Mouse (Mus musculus): ENCODE measurements around the gene Arhgap42.

Arhgap42 gene

DNA sequence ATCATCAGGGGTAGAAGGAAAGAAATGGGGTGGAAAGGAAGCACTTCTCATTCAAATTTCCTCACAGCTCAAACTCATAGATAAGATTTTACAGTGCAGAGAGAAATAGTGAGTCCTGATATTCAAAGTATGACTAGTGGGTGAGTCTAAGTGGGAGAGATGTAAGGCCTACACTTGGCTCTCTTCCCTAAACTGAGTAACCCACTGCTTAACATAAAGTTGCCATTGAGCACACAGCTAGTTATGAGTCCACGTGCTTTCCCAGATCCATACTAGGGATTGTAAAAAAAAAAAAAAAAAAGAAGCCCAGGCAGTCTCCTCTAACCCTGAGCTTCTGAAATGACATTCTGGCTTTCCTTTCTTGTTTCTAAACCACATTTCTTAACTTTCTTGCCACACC, 96.8 kb downstream of the Arhgap42 start:
- no peak for DNase-seq (ENCODE audit: low read depth)

DNA sequence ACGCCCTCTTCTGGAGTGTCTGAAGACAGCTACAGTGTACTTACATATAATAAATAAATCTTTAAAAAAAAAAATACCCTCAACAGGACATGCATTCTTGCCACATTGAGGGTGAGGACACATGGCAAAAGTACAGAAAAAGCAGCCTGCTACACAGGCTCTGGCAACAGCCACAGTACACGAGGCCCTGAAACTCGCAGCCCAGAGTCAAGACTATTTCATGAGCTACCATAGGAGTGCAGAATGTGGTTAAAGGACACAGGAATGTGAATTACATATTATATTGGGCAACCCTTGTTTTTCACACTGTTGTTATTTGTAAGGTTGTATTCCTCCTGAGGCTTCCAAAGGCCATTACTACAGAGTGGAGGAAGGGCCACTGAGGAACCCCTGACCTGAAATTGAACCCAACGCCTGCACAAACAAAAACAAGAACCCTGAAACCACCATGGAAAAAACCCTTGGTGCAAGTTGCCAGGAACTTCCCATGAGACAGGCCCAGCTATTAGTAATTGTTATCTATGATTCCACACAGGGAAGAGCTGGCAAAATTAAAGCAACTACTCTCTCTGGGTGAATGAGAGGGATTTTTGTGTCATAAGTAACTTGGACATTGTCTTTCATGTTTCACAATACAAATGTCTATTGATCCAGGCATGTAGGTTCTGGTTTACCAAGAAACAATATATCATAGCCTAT, 109.8 kb downstream of the Arhgap42 start:
- DNase-seq (ENCODE audit: low read depth), result no peak

DNA sequence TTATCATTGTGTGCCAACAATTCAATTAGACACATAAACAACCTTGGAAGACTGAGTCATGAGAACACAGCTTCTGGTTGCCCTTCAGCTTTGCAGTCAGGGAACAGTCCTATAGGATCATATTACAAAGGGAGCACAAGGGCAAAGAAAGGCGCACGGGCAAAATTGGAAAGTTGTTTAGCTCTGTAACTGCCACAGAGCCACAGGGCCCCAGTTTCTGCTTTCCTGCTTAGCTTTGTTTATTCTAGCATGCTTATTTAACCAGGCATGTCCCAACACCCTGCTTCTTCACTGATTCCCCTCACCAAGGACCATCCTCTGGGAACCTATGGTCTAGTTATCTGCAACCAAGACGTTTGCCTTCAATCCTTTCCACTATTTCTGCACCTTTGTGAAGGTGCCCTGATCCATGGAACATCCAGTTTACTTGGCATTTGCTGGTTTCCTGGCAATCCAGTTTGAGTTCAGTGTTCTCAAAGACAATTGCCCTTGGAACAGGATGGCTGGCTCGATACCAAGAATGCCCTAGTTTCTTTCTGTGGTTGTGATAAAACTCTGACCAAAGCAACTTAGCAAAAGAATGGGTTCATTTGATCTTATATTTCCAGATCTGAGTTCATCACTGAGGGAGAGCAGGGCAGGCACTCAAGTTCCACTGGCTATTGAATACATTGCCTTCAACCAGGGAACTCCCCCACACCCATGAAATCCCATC, 111.7 kb downstream of the Arhgap42 start:
- no peak for DNase-seq (ENCODE audit: low read depth)

- DNase-seq (ENCODE audit: low read depth), result no peak
Observed at GRCm38 (mm10) chr9:9124156-9124555, 114.7 kb downstream of the Arhgap42 start.

GRCm38 (mm10) chr9:9114266-9114665, 124.6 kb downstream of the Arhgap42 start:
- DNase-seq (ENCODE audit: low read depth), result no peak

GRCm38 (mm10) chr9:9113847-9114246, 125.1 kb downstream of the Arhgap42 start:
- no peak for DNase-seq (ENCODE audit: low read depth)

DNA sequence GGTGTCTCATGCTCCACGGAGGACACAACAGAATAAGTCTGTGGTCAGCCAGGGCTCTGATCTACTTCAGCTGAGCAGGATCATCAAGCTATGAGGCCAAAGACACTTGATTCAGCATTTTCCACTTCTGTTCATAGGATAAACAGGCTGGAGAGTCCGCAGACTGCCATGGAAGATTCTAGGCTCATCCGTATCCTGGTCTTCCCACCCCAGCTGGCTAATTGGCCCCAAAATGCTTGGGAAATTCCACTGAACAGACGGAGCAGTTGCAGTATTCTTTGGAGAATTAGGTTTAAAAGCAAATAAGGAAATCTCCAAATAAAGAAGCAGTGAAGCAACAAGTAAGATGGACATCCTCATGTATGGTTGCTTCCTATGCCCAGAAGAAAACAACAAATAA, 126.0 kb downstream of the Arhgap42 start:
- DNase-seq (ENCODE audit: low read depth), result no peak

- no peak for DNase-seq (ENCODE audit: low read depth)
Observed at GRCm38 (mm10) chr9:9107697-9108096, 131.2 kb downstream of the Arhgap42 start.

DNA sequence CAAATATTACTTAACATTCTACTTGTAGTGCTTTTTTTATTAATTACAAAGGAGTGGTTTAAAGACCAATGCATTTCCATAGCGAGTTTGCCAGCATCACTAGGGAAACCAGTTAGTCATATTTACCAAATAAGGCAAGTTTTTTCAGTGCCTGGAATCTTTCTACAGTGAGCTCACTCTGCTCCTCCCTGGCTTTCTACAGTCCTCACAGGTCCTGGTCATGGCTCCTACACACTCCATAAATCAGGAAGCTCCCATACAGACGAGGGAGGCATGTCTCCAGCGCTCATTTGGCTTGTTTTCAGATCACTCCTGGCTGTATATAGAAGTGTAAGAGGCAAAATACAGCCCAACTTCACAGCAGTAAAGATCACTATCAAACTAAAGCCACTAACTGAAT, 134.1 kb downstream of the Arhgap42 start:
- no peak for DNase-seq (ENCODE audit: low read depth)

- DNase-seq (ENCODE audit: low read depth), result no peak
Observed at GRCm38 (mm10) chr9:9102158-9102514, 136.8 kb downstream of the Arhgap42 start.

GRCm38 (mm10) chr9:9101482-9102157, 137.3 kb downstream of the Arhgap42 start:
- DNase-seq (ENCODE audit: low read depth), result no peak

DNA sequence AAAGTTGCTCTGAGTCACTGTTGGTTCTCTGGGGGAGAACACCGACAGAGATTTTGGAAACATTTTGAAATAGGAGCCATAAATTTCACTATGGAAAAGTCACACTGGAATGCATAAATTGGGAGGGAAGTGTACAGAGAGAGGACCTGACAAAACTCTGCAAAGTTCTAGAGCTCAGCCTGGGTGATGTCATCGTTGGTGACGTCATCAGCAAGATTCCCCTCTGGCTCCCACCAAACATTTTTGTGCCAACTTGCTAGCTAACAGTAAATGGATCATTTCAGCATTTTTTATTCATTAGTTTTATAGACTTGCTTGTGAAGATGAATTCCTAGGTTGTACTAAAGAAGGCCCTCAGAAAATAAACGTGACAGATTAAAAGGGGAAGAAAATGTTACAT, 137.8 kb downstream of the Arhgap42 start:
- no peak for DNase-seq (ENCODE audit: low read depth)

DNA sequence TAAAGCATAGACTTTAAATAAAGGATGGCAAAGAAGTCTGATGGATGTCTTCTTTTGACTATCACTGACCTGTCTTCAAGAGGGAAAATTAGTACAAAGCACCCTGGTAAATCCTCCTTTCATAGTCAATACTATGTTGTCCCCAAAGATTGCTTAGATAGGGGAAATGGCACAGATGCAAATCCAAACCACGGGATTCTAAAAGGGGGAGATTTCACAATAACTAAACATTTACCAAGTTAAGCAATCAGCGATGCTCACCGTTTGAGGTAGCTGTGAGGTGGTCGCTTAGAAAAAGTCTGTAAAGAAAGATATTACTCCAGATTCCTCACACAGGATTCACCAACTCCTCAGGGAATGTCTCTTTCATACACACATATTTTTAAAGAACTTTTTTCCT, 141.1 kb downstream of the Arhgap42 start:
- no peak for DNase-seq (ENCODE audit: low read depth)

DNA sequence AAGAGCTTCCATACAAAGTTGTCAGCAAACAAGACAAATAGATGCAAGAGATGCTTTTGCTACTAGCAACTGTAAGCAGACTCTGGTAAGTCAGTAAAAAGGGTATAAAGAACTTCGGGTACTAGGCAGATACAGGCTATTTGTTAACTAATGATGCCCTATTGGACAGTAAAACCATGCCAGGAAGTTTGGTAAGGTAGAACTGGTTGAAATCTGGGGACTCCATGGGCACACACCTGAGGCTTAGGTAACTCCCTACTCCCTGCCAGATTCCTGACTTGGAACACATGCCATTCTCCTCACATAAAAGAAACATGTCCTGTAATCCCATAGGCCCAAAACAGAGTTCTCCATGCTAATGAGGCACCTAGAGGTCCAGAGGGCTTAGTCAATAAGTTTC, 142.1 kb downstream of the Arhgap42 start:
- no peak for DNase-seq (ENCODE audit: low read depth)

DNA sequence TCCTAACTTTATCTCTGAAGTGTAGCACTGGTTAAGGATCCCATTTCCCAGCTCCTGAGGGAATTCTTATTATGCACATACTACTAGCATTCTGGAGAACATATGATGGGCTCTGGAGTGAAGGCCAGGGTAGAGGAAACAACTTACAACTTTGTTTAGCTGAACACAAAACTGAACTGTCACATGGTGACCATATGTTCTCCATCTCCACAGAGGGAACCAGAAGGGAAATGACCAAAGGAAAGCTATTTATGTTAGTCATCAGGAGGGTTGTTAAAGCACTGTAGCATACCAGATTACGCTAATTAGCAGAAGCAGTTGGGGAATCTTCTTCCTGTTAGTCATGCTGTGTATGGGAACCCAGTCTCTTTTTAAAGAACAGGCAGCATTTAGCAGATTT, 145.8 kb downstream of the Arhgap42 start:
- no peak for DNase-seq (ENCODE audit: low read depth)

- no peak for DNase-seq (ENCODE audit: low read depth)
Observed at GRCm38 (mm10) chr9:9083441-9083840, 155.5 kb downstream of the Arhgap42 start.

DNA sequence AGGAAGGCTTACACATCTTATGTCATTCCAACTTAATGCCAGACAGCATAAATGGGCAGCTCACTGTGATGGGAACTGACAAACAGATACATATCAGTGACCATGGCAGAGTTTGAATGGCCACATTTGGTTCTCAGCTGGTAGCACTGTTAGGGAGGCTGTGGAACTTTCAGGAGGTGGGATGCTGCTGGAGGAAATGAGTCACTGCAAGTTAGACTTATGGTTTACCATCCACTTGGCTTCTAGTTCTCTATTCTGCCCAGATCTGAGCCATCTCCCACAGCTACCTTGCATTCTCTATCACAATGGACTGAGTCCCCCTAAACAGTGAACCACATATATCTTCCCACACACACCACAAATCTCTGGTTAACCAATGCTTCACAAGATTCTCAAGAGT, 186.0 kb downstream of the Arhgap42 start:
- peak; percentile 26 for DNase-seq (ENCODE audit: low read depth)

DNA sequence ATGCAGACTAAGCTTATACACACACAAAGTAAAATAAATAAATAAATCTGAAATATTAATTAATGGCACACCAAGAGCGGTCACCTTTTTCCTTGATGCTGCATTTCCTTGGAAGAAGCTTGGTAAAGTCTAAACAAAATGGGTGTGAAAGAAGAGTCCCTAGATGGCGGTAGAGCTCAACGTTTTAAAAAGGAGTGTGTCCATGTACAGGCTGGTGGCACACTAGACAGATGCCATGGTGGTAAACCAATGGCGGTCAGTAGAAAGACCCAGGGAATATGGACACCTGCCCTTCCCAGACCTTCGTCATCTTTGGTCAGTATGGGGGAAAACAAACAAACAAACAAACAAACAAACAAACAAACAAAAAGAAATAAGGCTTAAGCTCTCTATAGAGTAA, 187.7 kb downstream of the Arhgap42 start:
- peak; percentile 54 for DNase-seq (ENCODE audit: low read depth)

DNA sequence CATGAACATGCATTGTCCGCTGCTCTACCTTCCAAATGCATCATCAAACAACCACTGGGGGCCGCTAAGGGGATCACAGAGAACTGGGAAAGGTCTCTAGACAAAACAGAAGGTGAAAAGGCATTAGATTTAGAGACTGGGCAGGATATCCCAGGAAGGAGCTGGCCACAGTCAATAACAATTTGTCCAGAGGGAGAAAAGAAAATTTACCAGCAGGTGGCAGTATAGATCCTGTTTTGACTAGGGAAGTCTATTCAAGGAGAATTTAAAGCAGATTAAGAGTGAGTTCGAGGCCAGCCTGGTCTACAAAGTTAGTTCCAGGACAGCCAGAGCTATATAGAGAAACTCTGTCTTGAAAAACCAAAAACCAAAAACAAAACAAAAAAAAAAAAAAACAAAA, 189.7 kb downstream of the Arhgap42 start:
- peak; percentile 53 for DNase-seq (ENCODE audit: low read depth)

DNA sequence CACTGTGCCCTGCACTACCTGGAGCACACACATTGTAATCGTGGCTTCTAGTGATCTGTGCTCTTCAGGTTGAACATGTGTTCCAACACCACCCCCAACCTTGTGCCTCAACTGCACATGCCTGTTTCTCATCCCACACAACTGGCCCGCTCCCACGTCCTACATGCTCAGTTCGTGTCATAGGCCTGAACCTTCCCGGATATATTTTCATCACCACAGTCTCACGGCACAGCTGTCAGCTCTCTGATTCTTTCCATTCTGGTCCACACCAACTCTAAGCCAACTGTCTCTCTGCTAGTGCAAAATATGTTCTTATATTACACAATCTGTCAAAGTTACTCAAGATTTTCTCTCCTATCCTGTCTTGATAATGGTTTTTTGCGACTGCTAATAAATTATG, 197.9 kb downstream of the Arhgap42 start:
- DNase-seq (ENCODE audit: low read depth), result no peak

- no peak for DNase-seq (ENCODE audit: low read depth)
Observed at GRCm38 (mm10) chr9:9037017-9037671, 201.8 kb downstream of the Arhgap42 start.

GRCm38 (mm10) chr9:9027904-9028303, 211.0 kb downstream of the Arhgap42 start:
- no peak for DNase-seq (ENCODE audit: low read depth)

GRCm38 (mm10) chr9:9027445-9027844, 211.5 kb downstream of the Arhgap42 start:
- DNase-seq (ENCODE audit: low read depth), result no peak

Data from 416B (cell line).